Mouse (Mus musculus) layer of hippocampus, postnatal 25 days (tissue): ENCODE data around the gene Ano2. TPM values are rescaled to one million over a fixed set of nuclear protein-coding genes. Genes with fewer than 3 reads are reported as not detected.
A peak's percentile ranks its signal among the peaks of the same experiment; 100 is the strongest.

Source experiments
- DNase-seq, 2 experiments: peaks; one replicate each; pipeline ENCODE4 v3.0.0; 2022; ENCODE audit warnings: mixed read lengths in 2 of 2, low spot score in 1 of 2; ENCODE audit errors: extremely low spot score in 1 of 2
- total RNA-seq, 2 experiments: library from RNA; stranded (reverse); gene quantifications; 2 replicates each; pipeline ENCODE4 v1.2.3; 2021

Ano2 gene
- total RNA-seq, 2 experiments from 2014 or later, result 5.1 to 5.5 TPM

- DNase-seq, result no peak
These were observed 188.5 kb downstream of the Ano2 start for GRCm38 (mm10) chr6:125878671-125879070.

- no peak for DNase-seq
These were observed 189.1 kb downstream of the Ano2 start for GRCm38 (mm10) chr6:125879306-125879705.

- DNase-seq, result no peak
These were observed 198.4 kb downstream of the Ano2 start for GRCm38 (mm10) chr6:125888596-125888995.

GRCm38 (mm10) chr6:125894340-125894739, 204.1 kb downstream of the Ano2 start:
- DNase-seq, result no peak

GRCm38 (mm10) chr6:125914446-125914845, 224.2 kb downstream of the Ano2 start:
- no peak for DNase-seq

- DNase-seq, result no peak
These were observed 232.5 kb downstream of the Ano2 start for GRCm38 (mm10) chr6:125922746-125923145.

GRCm38 (mm10) chr6:125924979-125925378, 234.8 kb downstream of the Ano2 start:
- no peak for DNase-seq

GRCm38 (mm10) chr6:125925861-125926260, 235.6 kb downstream of the Ano2 start:
- no peak for DNase-seq

GRCm38 (mm10) chr6:125931926-125932325, 241.7 kb downstream of the Ano2 start:
- no peak for DNase-seq

- peak; percentile 15 to 50 for DNase-seq
These were observed 264.7 kb downstream of the Ano2 start for GRCm38 (mm10) chr6:125954965-125955364.

GRCm38 (mm10) chr6:125973551-125973950, 283.3 kb downstream of the Ano2 start:
- no peak for DNase-seq

- DNase-seq, result no peak
These were observed 285.7 kb downstream of the Ano2 start for GRCm38 (mm10) chr6:125975788-125976465.

GRCm38 (mm10) chr6:125979601-125980000, 289.4 kb downstream of the Ano2 start:
- DNase-seq, result no peak

GRCm38 (mm10) chr6:125984050-125984449, 293.8 kb downstream of the Ano2 start:
- no peak for DNase-seq

GRCm38 (mm10) chr6:125992731-125993130, 302.5 kb downstream of the Ano2 start:
- no peak for DNase-seq

- DNase-seq, result no peak
These were observed 311.6 kb downstream of the Ano2 start for GRCm38 (mm10) chr6:126001797-126002196.

GRCm38 (mm10) chr6:126003002-126003742, 313.0 kb downstream of the Ano2 start:
- no peak for DNase-seq

GRCm38 (mm10) chr6:126006647-126007046, 316.4 kb downstream of the Ano2 start:
- DNase-seq, result no peak

- no peak for DNase-seq
These were observed 318.9 kb downstream of the Ano2 start for GRCm38 (mm10) chr6:126009083-126009482.

- no peak for DNase-seq
These were observed 326.8 kb downstream of the Ano2 start for GRCm38 (mm10) chr6:126016991-126017390.

- no peak for DNase-seq
These were observed 328.2 kb downstream of the Ano2 start for GRCm38 (mm10) chr6:126018411-126018810.
